Mouse (Mus musculus) hindbrain, embryonic 10.5 days (tissue): Measurements from ENCODE around the gene Rbm15b. TPM values are rescaled to one million over a fixed set of nuclear protein-coding genes. Genes with fewer than 3 reads are reported as not detected.

Experiments used
- DNase-seq: peaks from one replicate; pipeline ENCODE4 v3.0.0-alpha.2; 2017; ENCODE audit warnings: low spot score
- H3K27ac ChIP-seq: fragments of 300-500 bp; sonication (generic); 2 replicates; pipeline ENCODE4 v1.5.1; 2016; ENCODE audit warnings: mild to moderate bottlenecking, moderate library complexity
- H3K27me3 ChIP-seq: fragments of 300-500 bp; sonication (generic); 2 replicates; pipeline ENCODE4 v1.6.1; 2016; ENCODE audit warnings: mild to moderate bottlenecking; ENCODE audit not compliant: poor library complexity, insufficient read depth, severe bottlenecking
- H3K36me3 ChIP-seq: fragments of 300-500 bp; sonication (generic); 2 replicates; pipeline ENCODE4 v1.6.1; 2016; ENCODE audit warnings: mild to moderate bottlenecking, moderate library complexity
- H3K4me1 ChIP-seq: fragments of 300-500 bp; sonication (generic); replicated peaks from 2 replicates; pipeline ENCODE4 v1.6.1; 2016; ENCODE audit warnings: mild to moderate bottlenecking
- H3K4me3 ChIP-seq: fragments of 300-500 bp; sonication (generic); 2 replicates; pipeline ENCODE4 v1.5.1; 2016; ENCODE audit warnings: mild to moderate bottlenecking, moderate library complexity
- H3K9me3 ChIP-seq: fragments of 300-500 bp; sonication (generic); 2 replicates; pipeline ENCODE4 v1.6.1; 2016; ENCODE audit warnings: mild to moderate bottlenecking, moderate library complexity
- WGBS: fragments of 180-500 bp; shearing (Covaris S2); methylation state at CpG from one replicate; pipeline ENCODE4 v1.1.7; 2016; 5-methylcytosine and 5-hydroxymethylcytosine counted together
- polyA plus RNA-seq: library from polyadenylated mRNA; unstranded; fragments of >200 nt; fragmentation: Nextera tagmentation; extraction: Ambion mirVana; gene quantifications from 2 replicates; pipeline ENCODE4 v1.2.1, GENCODE M21; 2016

Rbm15b gene
- polyA plus RNA-seq, 1 experiment from 2014 or later, result 23.8 TPM

DNA sequence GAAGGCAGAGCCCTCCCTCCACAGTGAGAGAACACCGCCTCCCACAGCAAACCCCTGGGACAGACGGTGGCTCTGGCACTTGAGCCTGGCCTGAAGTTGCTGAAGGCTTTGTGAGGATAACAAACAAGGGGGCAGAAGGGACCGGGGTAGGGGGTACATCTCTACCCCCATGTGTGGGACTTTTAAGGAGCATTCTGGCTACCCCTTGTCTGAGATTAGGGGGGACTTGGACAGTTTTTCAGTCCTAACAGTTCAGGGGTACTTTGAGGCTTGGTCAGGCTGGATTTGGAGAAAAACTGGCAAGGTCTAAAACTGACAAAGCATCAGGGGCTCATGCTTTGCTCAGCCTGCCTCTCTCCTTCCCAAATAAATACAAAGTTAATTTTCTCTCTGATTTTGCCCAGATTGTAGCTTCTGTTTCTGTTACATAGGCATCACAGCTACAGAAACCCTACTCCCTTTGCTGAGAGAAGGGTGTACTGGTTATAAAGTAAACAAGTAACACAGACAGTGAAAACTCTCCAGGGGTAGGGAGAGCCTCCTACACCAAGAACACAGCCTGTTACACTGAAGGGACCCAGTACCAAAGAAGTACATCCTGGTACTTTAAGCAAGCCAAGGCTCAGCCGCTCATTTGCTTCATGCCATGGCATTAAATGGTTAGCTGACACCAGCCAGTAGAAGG is 6.0 kb downstream of the Rbm15b start:
- H3K27me3 ChIP-seq, result no peaks in the 10 kb centered on the region
- 66% methylated on average over 4 of the region's 4 CpGs for WGBS
- H3K9me3 ChIP-seq, result no peaks in the 10 kb centered on the region
- H3K36me3 ChIP-seq, result peaks cover 98% of the 10 kb centered on the region
- DNase-seq, result no peak
- H3K4me3 ChIP-seq, result no peak overlapping the region
- peaks cover 54% of the 10 kb centered on the region for H3K4me1 ChIP-seq
- no peak overlapping the region for H3K27ac ChIP-seq

DNA sequence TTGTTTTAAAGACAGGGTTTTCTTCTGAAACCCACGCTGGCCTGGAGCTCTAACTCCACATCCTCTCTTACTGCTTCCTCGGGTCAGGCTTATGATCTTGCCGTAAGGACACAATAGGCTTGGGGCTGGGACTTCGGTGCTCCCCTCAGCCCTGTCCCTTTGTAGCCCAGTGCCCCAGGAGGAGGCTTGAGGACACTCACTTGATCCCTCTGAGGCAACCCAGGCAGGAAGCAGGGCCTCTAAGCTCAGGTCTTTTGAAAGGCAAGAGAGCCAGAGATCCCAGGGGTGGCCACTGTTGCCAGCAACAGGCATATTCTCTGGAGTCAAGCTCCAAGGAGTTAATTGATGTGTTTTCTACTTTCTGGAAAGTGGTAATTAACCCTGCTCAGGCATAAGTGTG is 7.8 kb downstream of the Rbm15b start:
- Histone ChIP-seq H3K9me3 (no peaks in the 10 kb centered on the region), H3K27ac (no peak overlapping the region), H3K27me3 (no peaks in the 10 kb centered on the region), H3K4me1 (peaks cover 37% of the 10 kb centered on the region), H3K4me3 (no peak overlapping the region), H3K36me3 (peaks cover 100% of the 10 kb centered on the region)
- DNase-seq, result no peak
- WGBS, result 70% methylated on average over 4 of the region's 4 CpGs

DNA sequence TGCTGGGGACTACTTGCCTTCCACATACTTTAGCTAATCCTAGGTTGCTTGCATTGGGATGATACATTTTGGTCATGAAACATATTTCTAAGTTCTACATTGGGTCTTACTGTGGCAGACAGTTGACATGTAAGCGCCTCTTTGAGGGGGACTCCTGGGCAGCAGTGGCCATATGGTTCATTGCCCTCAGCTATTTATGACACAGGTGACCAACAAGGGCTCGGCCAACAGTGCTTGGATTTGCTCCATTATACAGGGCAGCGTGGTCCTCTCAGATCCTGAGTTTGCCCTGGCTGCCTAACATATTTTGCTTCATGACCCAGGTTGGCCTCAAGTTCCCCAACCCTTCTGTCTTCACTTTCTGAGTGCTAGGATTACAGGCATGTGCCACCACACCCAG is 10.6 kb downstream of the Rbm15b start:
- no peak for DNase-seq
- H3K4me3 ChIP-seq, result no peak overlapping the region
- H3K9me3 ChIP-seq, result no peaks in the 10 kb centered on the region
- peaks cover 9% of the 10 kb centered on the region for H3K4me1 ChIP-seq
- H3K27me3 ChIP-seq, result no peaks in the 10 kb centered on the region
- 90% methylated on average over 3 of the region's 3 CpGs for WGBS
- H3K27ac ChIP-seq, result no peak overlapping the region
- peaks cover 94% of the 10 kb centered on the region for H3K36me3 ChIP-seq

DNA sequence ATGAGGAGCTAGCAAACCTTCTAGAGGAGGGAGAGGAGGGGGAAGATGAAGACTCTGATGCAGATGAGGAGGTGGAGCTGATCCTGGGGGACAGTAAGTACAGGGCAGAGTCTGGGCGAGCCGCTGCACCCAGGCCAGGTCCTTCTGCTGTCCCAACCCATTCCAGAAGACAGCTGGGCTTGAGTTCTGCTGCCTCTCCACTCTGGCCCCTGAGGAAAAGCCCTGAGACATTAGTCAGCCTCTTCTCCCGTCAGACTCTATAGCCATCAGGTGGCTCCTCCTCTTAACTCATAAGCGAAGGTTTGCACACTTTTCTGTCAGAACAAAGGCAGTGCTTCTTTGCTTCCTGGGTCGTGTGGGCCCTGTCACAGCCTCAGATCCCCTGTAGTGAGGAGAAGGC is 13.0 kb downstream of the Rbm15b start:
- peaks cover 83% of the 10 kb centered on the region for H3K36me3 ChIP-seq
- 88% methylated on average over 5 of the region's 5 CpGs for WGBS

DNA sequence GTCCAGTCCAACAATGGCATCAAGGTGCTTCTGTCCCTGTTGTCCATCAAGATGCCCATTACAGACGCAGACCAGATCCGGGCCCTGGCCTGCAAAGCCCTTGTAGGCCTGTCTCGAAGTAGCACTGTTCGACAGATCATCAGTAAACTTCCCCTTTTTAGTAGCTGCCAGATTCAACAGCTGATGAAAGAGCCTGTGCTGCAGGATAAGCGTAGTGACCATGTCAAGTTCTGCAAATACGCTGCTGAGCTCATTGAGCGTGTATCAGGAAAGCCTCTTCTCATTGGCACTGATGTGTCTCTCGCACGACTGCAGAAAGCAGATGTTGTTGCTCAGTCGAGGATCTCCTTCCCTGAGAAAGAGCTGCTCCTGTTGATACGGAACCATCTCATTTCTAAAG is 29.2 kb downstream of the Rbm15b start:
- Histone ChIP-seq H3K9me3 (no peaks in the 10 kb centered on the region), H3K36me3 (peaks cover 99% of the 10 kb centered on the region), H3K4me3 (no peak overlapping the region), H3K27ac (no peak overlapping the region), H3K4me1 (no peaks in the 10 kb centered on the region), H3K27me3 (no peaks in the 10 kb centered on the region)
- 93% methylated on average over 11 of the region's 11 CpGs for WGBS
- no peak for DNase-seq

More for the DNA sequence above, 13.0 kb downstream of the Rbm15b start:
- DNase-seq, result no peak
- H3K4me3 ChIP-seq, result no peak overlapping the region
- no peak overlapping the region for H3K27ac ChIP-seq
- no peaks in the 10 kb centered on the region for H3K4me1 ChIP-seq
- no peaks in the 10 kb centered on the region for H3K9me3 ChIP-seq
- H3K27me3 ChIP-seq, result no peaks in the 10 kb centered on the region

DNA sequence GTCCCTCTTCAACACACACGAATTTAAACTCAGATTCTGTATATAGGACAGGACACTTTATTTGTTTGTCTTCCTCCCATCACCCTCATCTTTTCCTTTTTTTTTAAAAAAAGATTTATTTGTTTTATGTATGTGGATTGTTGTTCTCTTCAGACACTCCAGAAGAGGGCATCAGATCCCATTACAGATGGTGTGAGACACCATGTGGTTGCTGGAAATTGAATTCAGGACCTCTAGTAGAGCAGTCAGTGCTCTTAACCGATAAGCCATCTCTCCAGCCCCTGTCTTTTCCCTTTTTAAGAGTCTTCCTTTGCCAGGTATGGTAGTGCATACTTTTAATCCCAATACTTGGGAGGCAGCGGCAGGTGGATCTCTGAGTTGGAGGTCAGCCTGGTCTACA is 30.6 kb downstream of the Rbm15b start:
- Histone ChIP-seq H3K27ac (no peak overlapping the region), H3K27me3 (no peaks in the 10 kb centered on the region), H3K9me3 (no peaks in the 10 kb centered on the region), H3K4me1 (no peaks in the 10 kb centered on the region), H3K36me3 (peaks cover 98% of the 10 kb centered on the region), H3K4me3 (no peak overlapping the region)
- no peak for DNase-seq
- WGBS, result 88% methylated on average over 3 of the region's 3 CpGs

DNA sequence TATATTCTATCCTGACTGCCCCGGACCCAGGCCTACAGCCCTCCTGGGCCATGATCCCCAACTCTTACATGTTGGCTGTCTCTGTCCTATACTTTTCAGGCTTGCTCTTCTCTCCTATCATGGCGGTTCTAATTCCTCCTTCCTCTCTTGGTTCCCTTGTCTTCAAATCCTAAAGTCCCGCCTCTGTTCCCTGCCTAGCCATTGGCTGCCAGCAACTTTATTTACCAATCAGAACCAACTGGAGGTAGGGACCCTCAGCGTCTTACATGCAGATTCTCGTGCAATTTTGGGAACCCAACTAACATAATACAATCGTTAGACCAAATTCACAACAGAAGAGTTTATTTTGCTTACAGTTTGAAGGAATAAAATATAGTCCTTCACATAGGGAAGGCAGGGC is 44.4 kb downstream of the Rbm15b start:
- Histone ChIP-seq H3K4me1 (no peaks in the 10 kb centered on the region), H3K9me3 (peaks cover 4% of the 10 kb centered on the region; the same call in 1 of the 2 replicates), H3K4me3 (no peak overlapping the region), H3K27ac (no peak overlapping the region), H3K36me3 (peaks cover 95% of the 10 kb centered on the region), H3K27me3 (no peaks in the 10 kb centered on the region)
- WGBS, result 95% methylated on average over 6 of the region's 6 CpGs
- no peak for DNase-seq

DNA sequence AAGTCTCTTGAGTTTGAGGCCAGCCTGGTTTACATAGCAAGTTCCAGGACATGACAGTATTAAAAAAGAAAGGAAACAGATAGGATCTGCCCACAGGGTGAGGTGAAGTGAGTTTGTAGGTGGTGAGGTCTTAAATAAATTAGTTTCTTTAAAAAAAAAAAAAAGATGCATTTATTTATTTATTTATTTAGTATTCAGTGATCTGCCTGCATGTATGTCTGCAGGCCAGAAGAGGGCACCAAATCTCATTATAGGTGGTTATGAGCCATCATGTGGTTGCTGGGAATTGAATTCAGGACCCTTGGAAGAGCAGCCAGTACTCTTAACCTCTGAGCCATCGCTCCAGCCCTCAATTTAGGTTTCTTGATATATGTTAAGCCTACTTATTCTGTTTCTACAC is 46.7 kb downstream of the Rbm15b start:
- Histone ChIP-seq H3K4me1 (no peaks in the 10 kb centered on the region), H3K9me3 (peaks cover 4% of the 10 kb centered on the region; the same call in 1 of the 2 replicates), H3K27me3 (no peaks in the 10 kb centered on the region), H3K27ac (no peak overlapping the region), H3K4me3 (no peak overlapping the region), H3K36me3 (peaks cover 100% of the 10 kb centered on the region)
- DNase-seq, result no peak
- WGBS, result 92% methylated on average over 1 of the region's 1 CpGs

Other genes starting within 250 kb of the Rbm15b start
- 21.5 and 25.9 TPM in 2 replicates for gene Grm2, start 231.3 kb downstream of the Rbm15b start, polyA plus RNA-seq
- gene Tex264, start 201.5 kb downstream of the Rbm15b start, polyA plus RNA-seq, result 31.3 and 31.6 TPM in 2 replicates
- 9.0 and 10.4 TPM in 2 replicates for gene Rad54l2, start 98.2 kb downstream of the Rbm15b start, polyA plus RNA-seq
- 27.5 and 27.7 TPM in 2 replicates for gene Dcaf1, start 65.6 kb downstream of the Rbm15b start, polyA plus RNA-seq
- gene Manf, start 4.6 kb upstream of the Rbm15b start, polyA plus RNA-seq, result 253 and 276 TPM in 2 replicates